Mouse (Mus musculus): Measurements from ENCODE around the gene Tns1. TPM values are rescaled to one million over a fixed set of nuclear protein-coding genes. Genes with fewer than 3 reads are reported as not detected.

The Tns1 gene
- total RNA-seq (2023) = 2.5 to 7.8 TPM (median 4.2 TPM) in 4 replicates

DNA sequence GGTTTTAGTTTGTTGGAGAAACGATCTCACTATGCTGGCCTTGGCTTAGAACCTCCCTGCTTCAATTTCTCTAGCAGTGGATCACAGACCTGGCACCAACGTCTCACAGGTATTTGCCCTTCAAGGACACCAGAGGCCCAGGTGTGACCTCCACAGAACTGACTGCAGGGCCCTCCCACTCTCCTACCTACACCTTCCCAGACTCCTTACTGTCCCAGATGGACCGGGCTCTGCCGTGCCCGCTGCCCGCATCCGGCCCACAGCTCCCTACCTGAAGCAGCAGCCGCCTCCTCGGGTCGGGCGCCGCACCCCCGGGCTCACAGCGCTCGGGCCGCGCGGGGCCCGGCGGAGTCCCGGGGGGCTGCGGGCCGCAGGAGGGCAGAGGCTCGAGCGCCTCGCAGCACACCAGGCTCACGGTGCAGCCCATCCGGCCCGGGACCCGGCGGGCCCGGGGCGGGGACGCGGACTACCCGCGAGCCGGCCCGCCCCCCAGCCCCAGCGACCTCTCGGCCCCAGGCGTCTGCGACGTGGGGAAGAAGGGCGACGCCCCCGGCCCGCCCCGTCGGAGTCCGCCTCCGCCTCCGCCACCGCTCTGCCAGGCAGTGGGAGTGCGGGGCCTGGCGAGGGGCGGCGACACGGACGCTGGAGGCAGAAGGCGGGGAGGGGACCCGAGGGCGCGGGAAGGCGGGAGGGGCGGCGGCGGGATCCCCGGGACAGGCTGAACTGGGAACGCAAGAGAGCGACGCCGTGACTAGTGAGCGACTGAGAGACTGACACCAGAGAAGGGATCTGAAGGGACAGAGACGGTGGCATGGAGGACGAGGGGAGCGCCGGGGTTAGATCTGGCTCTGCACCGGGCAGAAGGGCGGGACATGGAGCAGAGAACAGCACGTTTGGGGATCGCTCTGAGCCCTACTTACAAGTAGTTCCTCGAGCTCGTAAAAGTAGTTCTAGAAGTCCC, at the start of gene Tns1:
TSS of gene Tns1 (minus strand) at position 429 of the 961 bp plus-strand sequence.

GRCm38 (mm10) chr1:74153461-74154184, 29.4 kb upstream of the Tns1 start, which contains the start of gene Cxcr2:
Gene Cxcr2, plus strand, starts transcription at chr1:74153989.

GRCm38 (mm10) chr1:74124991-74125552, 823 bp upstream of the Tns1 start, which contains the start of gene Rufy4:
Gene Rufy4, plus strand, starts transcription at chr1:74125541.

Other genes with a start within 250 kb of the Tns1 start
- not detected in 4 replicates for gene Rufy4, start 1.1 kb upstream of the Tns1 start, total RNA-seq (2023)
- 0.26 to 0.43 TPM (median 0.30 TPM) in 3 of 4 replicates, not detected in the other for gene Cxcr2, start 29.5 kb upstream of the Tns1 start, total RNA-seq (2023)
- gene Cxcr1, start 70.2 kb upstream of the Tns1 start, total RNA-seq (2023) = not detected in 4 replicates
- 386 to 409 TPM (median 404 TPM) in 4 replicates for gene Arpc2, start 111.6 kb upstream of the Tns1 start, total RNA-seq (2023)
- gene Gpbar1, start 154.1 kb upstream of the Tns1 start, total RNA-seq (2023) = 0.94 to 2.0 TPM (median 1.3 TPM) in 4 replicates
- gene Aamp, start 160.3 kb upstream of the Tns1 start, total RNA-seq (2023) = 105 to 116 TPM (median 114 TPM) in 4 replicates
- gene Pnkd, start 160.5 kb upstream of the Tns1 start, total RNA-seq (2023) = 15.5 to 22.6 TPM (median 17.5 TPM) in 4 replicates
- 2.3 to 5.0 TPM (median 3.9 TPM) in 4 replicates for gene Tmbim1, start 181.2 kb upstream of the Tns1 start, total RNA-seq (2023)
- not detected in 4 replicates for gene Catip, start 237.7 kb upstream of the Tns1 start, total RNA-seq (2023)